Mouse (Mus musculus) right cerebral cortex, postnatal 4 days (tissue): ENCODE data around the gene Tspyl1.
"Not testable (repeated sequence)": the region's sequence is repeated elsewhere in the genome, so short reads cannot be mapped to it uniquely, and the experiment has no call there.

Source experiments
- DNase-seq: peaks from one replicate; pipeline ENCODE4 v3.0.0-alpha.2; 2022

The Tspyl1 gene

GRCm38 (mm10) chr10:34281962-34282388 lies at the start of gene Tspyl1:
Tspyl1 (plus strand) TSS chr10:34282190.
- DNase-seq: peak; percentile 97

- DNase-seq: no peak
These were observed 48.6 kb upstream of the Tspyl1 start for GRCm38 (mm10) chr10:34233418-34233817.

GRCm38 (mm10) chr10:34233931-34234745 lies 47.9 kb upstream of the Tspyl1 start:
- DNase-seq: no peak

GRCm38 (mm10) chr10:34235384-34235783 lies 46.6 kb upstream of the Tspyl1 start:
- DNase-seq: no peak

GRCm38 (mm10) chr10:34236569-34236968 lies 45.4 kb upstream of the Tspyl1 start:
- DNase-seq: no peak

- DNase-seq: no peak
These were observed 43.5 kb upstream of the Tspyl1 start for GRCm38 (mm10) chr10:34238536-34238935.

- no peak for DNase-seq
These were observed 37.2 kb upstream of the Tspyl1 start for GRCm38 (mm10) chr10:34244745-34245144.

GRCm38 (mm10) chr10:34246106-34246505 lies 35.9 kb upstream of the Tspyl1 start:
- no peak for DNase-seq

- DNase-seq: no peak
These were observed 34.2 kb upstream of the Tspyl1 start for GRCm38 (mm10) chr10:34247757-34248156.

GRCm38 (mm10) chr10:34249594-34249993 lies 32.4 kb upstream of the Tspyl1 start:
- DNase-seq: no peak

GRCm38 (mm10) chr10:34252833-34253232 lies 29.2 kb upstream of the Tspyl1 start:
- not testable (repeated sequence) for DNase-seq

- no peak for DNase-seq
These were observed 16.9 kb upstream of the Tspyl1 start for GRCm38 (mm10) chr10:34265106-34265505.

- DNase-seq: no peak
These were observed 14.5 kb upstream of the Tspyl1 start for GRCm38 (mm10) chr10:34267312-34268070.

GRCm38 (mm10) chr10:34271681-34272080 lies 10.3 kb upstream of the Tspyl1 start:
- peak; percentile 27 for DNase-seq

GRCm38 (mm10) chr10:34280591-34281175 lies 1.3 kb upstream of the Tspyl1 start:
- DNase-seq: peak; percentile 41

- DNase-seq: no peak
These were observed 604 bp upstream of the Tspyl1 start for GRCm38 (mm10) chr10:34281211-34281961.

GRCm38 (mm10) chr10:34282420-34283238 lies 639 bp downstream of the Tspyl1 start:
- DNase-seq: peak; percentile 51

GRCm38 (mm10) chr10:34296911-34297298 lies 14.9 kb downstream of the Tspyl1 start:
- no peak for DNase-seq

GRCm38 (mm10) chr10:34297299-34297979 lies 15.4 kb downstream of the Tspyl1 start, which contains the start of gene Tspyl4:
Tspyl4 (plus strand) TSS chr10:34297442.
- peak; percentile 93 for DNase-seq

GRCm38 (mm10) chr10:34297980-34298753 lies 16.2 kb downstream of the Tspyl1 start:
- DNase-seq: no peak
